Mouse (Mus musculus) liver, adult 2 months (tissue): ENCODE measurements around the gene Fbln7. TPM values are rescaled to one million over a fixed set of nuclear protein-coding genes. Genes with fewer than 3 reads are reported as not detected.

ENCODE experiments used
- DNase-seq: peaks from one replicate; pipeline ENCODE4 v3.0.0-alpha.2; 2011; ENCODE audit warnings: low read depth, low spot score; ENCODE audit errors: extremely low read depth
- H3K27ac ChIP-seq: fragments of 200-500 bp; replicated peaks from 2 replicates; pipeline ENCODE4 v1.5.1; 2012; ENCODE audit warnings: low read depth, mild to moderate bottlenecking, control low read depth, inconsistent platforms, low read length; ENCODE audit not compliant: insufficient read depth
- H3K27me3 ChIP-seq: fragments of 200-500 bp; 2 replicates; pipeline ENCODE4 v1.6.1; 2012; ENCODE audit warnings: mild to moderate bottlenecking, moderate library complexity, low read length, inconsistent platforms; ENCODE audit not compliant: control insufficient read depth, insufficient read depth
- H3K36me3 ChIP-seq: fragments of 200-500 bp; 2 replicates; pipeline ENCODE4 v1.6.1; 2012; ENCODE audit warnings: low read length, inconsistent platforms; ENCODE audit not compliant: control insufficient read depth, insufficient read depth
- H3K4me1 ChIP-seq: fragments of 200-500 bp; 2 replicates; pipeline ENCODE4 v1.6.1; 2011; ENCODE audit warnings: low read length; ENCODE audit not compliant: control insufficient read depth, insufficient read depth
- H3K4me3 ChIP-seq: fragments of 200-500 bp; 2 replicates; pipeline ENCODE4 v1.5.1; 2011; ENCODE audit warnings: low read depth, mild to moderate bottlenecking, control low read depth, low read length, moderate library complexity; ENCODE audit not compliant: insufficient read depth
- H3K79me2 ChIP-seq: fragments of 200-500 bp; 2 replicates; pipeline ENCODE4 v1.6.1; 2012; ENCODE audit warnings: inconsistent platforms, mild to moderate bottlenecking, low read length, moderate library complexity; ENCODE audit not compliant: control insufficient read depth, insufficient read depth
- H3K9ac ChIP-seq: fragments of 200-500 bp; 2 replicates; pipeline ENCODE4 v1.6.1; 2012; ENCODE audit warnings: low read depth, mild to moderate bottlenecking, control low read depth, inconsistent platforms, low read length
- CTCF ChIP-seq: fragments of 200-500 bp; IDR thresholded peaks from 2 replicates; pipeline ENCODE4 v1.5.1; 2011; ENCODE audit warnings: low read depth, low read length, control low read depth
- POLR2A ChIP-seq: fragments of 200-500 bp; IDR thresholded peaks from 2 replicates; pipeline ENCODE4 v1.6.1; 2011; ENCODE audit warnings: low read length, control low read depth; ENCODE audit not compliant: insufficient read depth; ENCODE audit errors: extremely low read depth
- WGBS: fragments of 180-500 bp; shearing (Covaris S2); methylation state at CpG from one replicate; pipeline ENCODE4 v1.1.7; 2018; 5-methylcytosine and 5-hydroxymethylcytosine counted together
- polyA plus RNA-seq: library from polyadenylated mRNA; depleted of rRNA; stranded (reverse); fragments of >200 nt; gene quantifications from 2 replicates; pipeline ENCODE4 v1.2.3, GENCODE M21; 2012; rRNA removed
- total RNA-seq: library from RNA; depleted of rRNA; stranded (reverse); fragments of >200 nt; gene quantifications from 2 replicates; pipeline ENCODE4 v1.2.3, GENCODE M21; 2014; rRNA removed

Fbln7 gene
- total RNA-seq: 0.28 and 0.34 TPM in 2 replicates
- polyA plus RNA-seq: 0.22 and 0.25 TPM in 2 replicates

DNA sequence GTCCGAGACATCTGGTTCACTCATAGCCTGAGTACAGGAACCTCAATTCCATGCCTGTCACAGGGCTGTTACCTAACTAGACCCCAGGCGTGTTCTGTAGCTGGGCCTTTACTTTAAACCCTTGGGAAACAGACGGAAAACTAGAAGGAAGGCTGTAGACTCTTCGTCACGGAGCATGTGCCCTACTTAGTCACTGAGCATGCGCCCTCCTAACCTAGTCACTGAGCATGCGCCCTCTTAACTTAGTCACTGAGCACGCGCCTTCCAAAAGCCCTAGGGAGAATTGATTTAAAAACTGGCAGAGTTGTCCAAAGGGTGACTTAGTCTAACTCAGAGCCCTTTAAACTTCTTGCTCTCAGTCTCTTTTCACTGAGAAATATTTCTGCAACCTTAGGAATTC is at the start of gene Fbln7:
Gene Fbln7, plus strand, starts transcription at position 346 of the 400 bp plus-strand sequence.
- H3K27ac ChIP-seq: no peak within 1 kb of the TSS
- no peaks in the 10 kb centered on the region for H3K36me3 ChIP-seq
- H3K4me3 ChIP-seq: peak within 1 kb of the TSS; percentile 53
- H3K79me2 ChIP-seq: no peaks in the 10 kb centered on the region
- peaks cover 2% of the 10 kb centered on the region; the same call in 1 of the 2 replicates for H3K4me1 ChIP-seq
- WGBS: 92% methylated on average over 9 of the region's 9 CpGs
- DNase-seq: no peak
- peak within 1 kb of the TSS; percentile 50; the same call in 1 of the 2 replicates for H3K9ac ChIP-seq
- TF ChIP-seq CTCF: no peak
- TF ChIP-seq POLR2A: no peak
- H3K27me3 ChIP-seq: peaks cover 10% of the 10 kb centered on the region

DNA sequence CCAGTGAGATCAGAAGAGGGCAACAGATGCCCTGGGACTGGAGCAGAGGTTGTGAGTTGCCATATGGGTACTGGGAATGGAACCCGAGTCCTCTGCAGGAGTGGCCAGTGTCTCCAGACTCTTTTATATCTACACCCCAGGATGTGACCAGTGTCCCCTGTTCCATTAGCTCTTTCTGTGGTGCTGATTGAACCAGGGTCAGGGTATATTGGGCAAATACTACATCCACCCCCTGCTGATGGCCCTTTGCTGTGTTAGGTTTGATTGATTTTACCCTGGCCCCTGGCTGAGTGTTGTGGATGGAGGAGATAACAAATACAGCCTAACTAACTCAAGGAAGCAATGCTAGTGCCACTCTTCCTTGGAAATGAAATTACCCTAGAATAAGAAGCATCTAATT is 46.5 kb upstream of the Fbln7 start:
- Histone ChIP-seq H3K27me3 (no peaks in the 10 kb centered on the region), H3K9ac (no peak overlapping the region), H3K4me3 (no peak overlapping the region), H3K79me2 (peaks cover 8% of the 10 kb centered on the region; the same call in 1 of the 2 replicates), H3K36me3 (no peaks in the 10 kb centered on the region), H3K4me1 (peaks cover 6% of the 10 kb centered on the region; the same call in 1 of the 2 replicates), H3K27ac (no peak overlapping the region)
- no peak for DNase-seq
- WGBS: 67% methylated on average over 1 of the region's 1 CpGs
- TF ChIP-seq CTCF: no peak
- TF ChIP-seq POLR2A: no peak

- Histone ChIP-seq H3K27me3 (no peaks in the 10 kb centered on the region), H3K79me2 (peaks cover 14% of the 10 kb centered on the region; the same call in 1 of the 2 replicates), H3K4me1 (peaks cover 6% of the 10 kb centered on the region; the same call in 1 of the 2 replicates), H3K36me3 (no peaks in the 10 kb centered on the region), H3K27ac (no peak overlapping the region), H3K4me3 (no peak overlapping the region), H3K9ac (no peak overlapping the region)
- WGBS: 28% methylated on average over 6 of the region's 6 CpGs
- no peak for DNase-seq
- no peak for TF ChIP-seq CTCF
- TF ChIP-seq POLR2A: no peak
These were observed 45.9 kb upstream of the Fbln7 start for GRCm38 (mm10) chr2:128816916-128817315.

GRCm38 (mm10) chr2:128817387-128817785 is 45.4 kb upstream of the Fbln7 start:
- peak; percentile 87 for DNase-seq
- WGBS: 0% methylated on average over 7 of the region's 7 CpGs
- H3K4me1 ChIP-seq: peaks cover 6% of the 10 kb centered on the region; the same call in 1 of the 2 replicates
- peaks cover 14% of the 10 kb centered on the region; the same call in 1 of the 2 replicates for H3K79me2 ChIP-seq
- TF ChIP-seq POLR2A (no peak), CTCF (peak; percentile 28)
- no peaks in the 10 kb centered on the region for H3K27me3 ChIP-seq
- peak overlapping the region; percentile 50 for H3K9ac ChIP-seq
- H3K36me3 ChIP-seq: no peaks in the 10 kb centered on the region
- H3K27ac ChIP-seq: peak overlapping the region; percentile 76
- H3K4me3 ChIP-seq: peak overlapping the region; percentile 43; the same call in 1 of the 2 replicates

DNA sequence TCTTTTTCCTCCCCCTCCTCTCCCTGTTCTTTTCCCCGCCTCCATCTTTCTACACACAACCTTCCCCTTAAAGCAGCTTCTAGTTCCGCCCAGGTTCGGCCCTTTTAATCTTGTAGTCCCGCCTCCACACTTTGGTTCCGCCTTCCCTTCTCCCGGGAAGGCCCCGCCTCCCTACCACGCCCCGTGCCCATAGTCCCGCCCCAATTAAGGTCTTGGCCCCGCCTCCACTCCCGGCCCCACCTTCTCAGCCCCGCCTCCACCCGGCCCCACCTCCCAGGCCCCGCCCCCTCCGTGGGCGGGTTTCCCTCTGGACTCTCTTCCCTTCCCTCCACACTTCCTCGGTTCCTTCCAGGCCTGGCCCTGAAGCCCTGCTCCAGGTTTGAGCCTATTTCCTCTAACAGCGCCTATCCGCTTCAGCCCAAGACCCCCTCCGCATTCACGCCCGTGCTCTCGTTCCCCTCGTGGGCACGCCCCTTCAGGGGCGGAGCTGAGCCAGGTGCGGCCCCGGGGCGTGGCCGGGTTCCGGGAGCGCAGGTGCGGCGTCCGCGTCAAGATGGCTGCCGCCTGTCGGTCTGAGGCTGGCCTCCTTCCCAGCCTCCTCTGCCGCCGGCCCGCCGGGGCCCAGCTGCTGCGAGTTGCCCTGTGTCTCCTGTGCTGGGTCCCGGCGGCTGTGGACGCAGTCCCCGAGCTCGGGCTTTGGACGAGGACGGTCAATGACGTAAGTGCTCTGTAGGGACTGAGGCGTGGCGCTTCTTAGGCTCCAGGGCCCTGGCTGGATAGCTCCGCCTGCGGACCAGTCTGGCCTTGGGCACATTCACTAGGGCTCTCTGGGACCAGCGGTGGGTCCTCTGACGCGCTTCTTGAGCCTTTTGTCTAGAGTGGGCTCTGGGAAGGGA is 44.7 kb upstream of the Fbln7 start, which contains the start of gene Tmem87b:
Gene Tmem87b, plus strand, starts transcription at position 333 of the 896 bp plus-strand sequence.
- TF ChIP-seq POLR2A (peak; percentile 87), CTCF (no peak)
- Histone ChIP-seq H3K27ac (peak within 1 kb of the TSS; percentile 96), H3K79me2 (peaks cover 14% of the 10 kb centered on the region; the same call in 1 of the 2 replicates), H3K4me3 (peak within 1 kb of the TSS; percentile 81), H3K9ac (peak within 1 kb of the TSS; percentile 93), H3K4me1 (peaks cover 4% of the 10 kb centered on the region; the same call in 1 of the 2 replicates), H3K36me3 (no peaks in the 10 kb centered on the region), H3K27me3 (no peaks in the 10 kb centered on the region)
- WGBS: under 1% methylated on average over 56 of the region's 59 CpGs
- peak; percentile 98 for DNase-seq
